Mouse (Mus musculus) spleen, adult 2 months (tissue): ENCODE measurements around the gene Dpm2. TPM values are rescaled to one million over a fixed set of nuclear protein-coding genes. Genes with fewer than 3 reads are reported as not detected.
A peak's percentile ranks its signal among the peaks of the same experiment; 100 is the strongest.

ENCODE experiments used
- DNase-seq, 2 experiments: peaks; one replicate each; pipeline versions ENCODE4 v3.0.0 to v3.0.0-alpha.2; 2012 to 2021; ENCODE audit warnings: low spot score in 2 of 2, low read depth in 1 of 2
- H3K27ac ChIP-seq: fragments of 200-500 bp; 2 replicates; pipeline ENCODE4 v1.5.1; 2012; ENCODE audit warnings: low read length, inconsistent platforms; ENCODE audit not compliant: insufficient read depth
- H3K27me3 ChIP-seq: fragments of 200-500 bp; 2 replicates; pipeline ENCODE4 v1.6.1; 2012; ENCODE audit warnings: mild to moderate bottlenecking, moderate library complexity, low read length, inconsistent platforms; ENCODE audit not compliant: control insufficient read depth, insufficient read depth
- H3K36me3 ChIP-seq: fragments of 200-500 bp; 2 replicates; pipeline ENCODE4 v1.6.1; 2012; ENCODE audit warnings: mild to moderate bottlenecking, low read length, inconsistent platforms; ENCODE audit not compliant: control insufficient read depth, insufficient read depth
- H3K4me1 ChIP-seq: fragments of 200-500 bp; 2 replicates; pipeline ENCODE4 v1.6.1; 2011; ENCODE audit warnings: inconsistent platforms; ENCODE audit not compliant: control insufficient read depth, insufficient read depth, insufficient read length
- H3K4me3 ChIP-seq: fragments of 200-500 bp; 2 replicates; pipeline ENCODE4 v1.5.1; 2011; ENCODE audit warnings: mild to moderate bottlenecking, inconsistent platforms; ENCODE audit not compliant: insufficient read depth, insufficient read length; ENCODE audit errors: extremely low read depth
- CTCF ChIP-seq: fragments of 200-500 bp; IDR thresholded peaks from 2 replicates; pipeline ENCODE4 v1.5.1; 2011; ENCODE audit warnings: mild to moderate bottlenecking, inconsistent platforms; ENCODE audit not compliant: insufficient read depth, insufficient read length, insufficient replicate concordance; ENCODE audit errors: extremely low read depth
- POLR2A ChIP-seq: fragments of 200-500 bp; IDR thresholded peaks from 2 replicates; pipeline ENCODE4 v1.6.1; 2011; ENCODE audit warnings: low read depth, low read length, inconsistent platforms
- WGBS: fragments of 180-500 bp; shearing (Covaris S2); methylation state at CpG from one replicate; pipeline ENCODE4 v1.1.7; 2018; 5-methylcytosine and 5-hydroxymethylcytosine counted together
- polyA plus RNA-seq: library from polyadenylated mRNA; depleted of rRNA; stranded (reverse); fragments of >200 nt; gene quantifications from 2 replicates; pipeline ENCODE4 v1.2.3, GENCODE M21; 2012

Dpm2 gene
- polyA plus RNA-seq, 1 experiment: 85.8 TPM

DNA sequence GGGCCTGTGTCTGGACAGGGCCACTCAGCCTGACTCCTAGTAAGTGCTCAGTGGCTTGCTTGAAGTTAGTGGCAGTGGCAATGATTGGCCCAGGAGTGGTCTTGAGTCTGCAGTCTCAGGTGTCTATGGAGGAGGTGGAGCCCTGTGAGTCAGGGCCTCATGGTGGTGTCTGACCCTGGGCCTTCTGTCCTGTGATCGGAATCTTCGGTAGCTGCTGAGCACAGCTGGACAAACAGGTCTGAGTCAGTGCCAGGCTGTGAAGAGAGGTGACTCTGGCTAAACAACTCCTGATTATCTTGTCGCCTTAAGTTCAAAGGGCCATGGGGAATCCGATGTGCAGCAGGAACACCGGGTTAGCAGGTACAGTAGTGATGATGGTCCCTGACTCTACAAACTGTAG is 23.3 kb upstream of the Dpm2 start:
- 92% methylated on average over 5 of the region's 5 CpGs for WGBS
- Histone ChIP-seq H3K36me3 (no peaks in the 10 kb centered on the region), H3K4me3 (no peak overlapping the region), H3K4me1 (peaks cover 21% of the 10 kb centered on the region), H3K27me3 (no peaks in the 10 kb centered on the region), H3K27ac (no peak overlapping the region; the same call in 1 of the 2 replicates)
- no peak for DNase-seq
- TF ChIP-seq CTCF: no peak
- no peak for TF ChIP-seq POLR2A

DNA sequence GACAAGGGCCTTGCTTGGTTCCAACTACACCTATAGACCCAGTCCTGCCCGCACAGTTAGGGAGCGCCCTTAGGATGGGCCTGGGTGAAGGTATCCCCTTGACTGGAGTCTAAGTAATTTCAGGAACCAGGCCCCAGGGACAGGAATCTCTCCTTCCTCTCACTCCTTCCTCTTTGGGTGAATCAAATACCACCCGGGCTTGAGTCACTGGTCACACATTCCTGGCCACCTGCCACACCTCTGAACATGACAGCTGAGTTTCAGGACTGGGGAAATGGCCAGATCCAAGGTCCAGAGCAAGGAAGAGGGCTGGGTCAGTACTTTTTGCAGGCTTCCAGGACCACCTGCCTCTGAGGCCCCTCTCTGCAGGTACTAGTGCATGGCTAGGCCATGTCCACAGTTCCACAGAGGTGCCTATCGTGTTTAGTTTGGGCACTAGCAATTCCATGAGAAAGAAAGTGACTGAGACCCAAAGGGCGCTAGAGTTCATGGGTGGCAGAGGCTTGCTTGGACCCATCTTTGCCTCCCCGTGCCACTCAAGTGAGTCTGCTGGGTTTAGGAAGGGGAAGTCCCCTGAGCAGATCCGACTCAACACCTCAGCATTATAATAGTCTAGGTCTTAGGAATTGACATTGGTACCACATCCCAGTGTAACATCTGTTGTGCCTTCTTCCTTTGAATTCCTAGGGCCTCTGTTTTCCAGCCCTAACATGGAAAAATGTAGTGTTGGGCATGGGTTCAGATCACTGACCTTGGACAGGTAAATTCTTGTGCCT is 22.5 kb upstream of the Dpm2 start:
- Histone ChIP-seq H3K36me3 (no peaks in the 10 kb centered on the region), H3K27me3 (no peaks in the 10 kb centered on the region), H3K4me1 (peaks cover 17% of the 10 kb centered on the region; the same call in 1 of the 2 replicates), H3K4me3 (no peak overlapping the region), H3K27ac (no peak overlapping the region)
- TF ChIP-seq CTCF (no peak), POLR2A (no peak)
- DNase-seq: no peak
- 62% methylated on average over 7 of the region's 7 CpGs for whole genome bisulfite sequencing

DNA sequence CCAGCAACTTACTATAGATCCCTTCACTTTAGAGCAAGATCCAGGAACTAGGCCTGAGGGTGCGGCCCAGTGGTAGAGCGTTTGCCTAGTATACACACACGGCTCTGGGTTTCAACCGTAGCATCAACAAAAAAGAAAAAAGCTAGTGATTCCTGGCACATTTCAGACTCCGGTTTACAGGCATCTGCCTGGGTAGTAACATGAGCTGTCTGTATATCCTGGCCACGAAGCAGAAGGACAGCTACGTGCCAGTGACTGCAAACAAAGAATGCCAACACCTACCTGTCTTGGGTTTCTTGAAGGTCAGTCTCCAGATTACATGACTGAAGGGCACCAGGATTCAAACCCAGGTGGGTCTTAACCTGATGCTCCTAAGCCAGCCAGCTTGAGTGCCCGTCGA is 21.5 kb upstream of the Dpm2 start:
- Histone ChIP-seq H3K4me1 (peaks cover 17% of the 10 kb centered on the region; the same call in 1 of the 2 replicates), H3K27ac (no peak overlapping the region), H3K36me3 (no peaks in the 10 kb centered on the region), H3K27me3 (no peaks in the 10 kb centered on the region), H3K4me3 (no peak overlapping the region)
- 91% methylated on average over 9 of the region's 9 CpGs for WGBS
- TF ChIP-seq POLR2A (no peak), CTCF (no peak)
- DNase-seq: no peak

DNA sequence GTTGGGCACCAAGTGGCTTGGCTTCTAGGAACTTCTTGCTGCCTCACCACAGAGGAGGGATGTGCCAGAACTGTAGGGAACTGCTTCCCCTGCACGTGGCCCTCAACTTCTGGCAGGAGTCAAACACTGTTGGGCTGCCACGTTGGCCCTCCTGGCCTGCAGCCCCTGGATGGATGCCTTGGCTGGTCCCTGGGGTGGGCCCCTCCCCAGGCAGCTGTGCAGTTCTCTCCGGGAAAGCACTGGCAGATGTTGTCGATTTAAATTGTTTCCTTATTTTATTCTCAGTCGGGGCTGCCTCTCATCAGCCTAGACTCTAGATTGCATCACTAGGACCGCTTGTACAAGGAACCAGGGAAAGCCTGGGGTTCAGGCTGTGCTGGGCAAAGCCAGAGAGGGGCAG is 20.9 kb upstream of the Dpm2 start:
- Histone ChIP-seq H3K27me3 (no peaks in the 10 kb centered on the region), H3K4me1 (peaks cover 21% of the 10 kb centered on the region; the same call in 1 of the 2 replicates), H3K36me3 (no peaks in the 10 kb centered on the region), H3K4me3 (no peak overlapping the region), H3K27ac (no peak overlapping the region)
- no peak for DNase-seq
- TF ChIP-seq POLR2A: no peak
- TF ChIP-seq CTCF: no peak
- 26% methylated on average over 6 of the region's 6 CpGs for WGBS

DNA sequence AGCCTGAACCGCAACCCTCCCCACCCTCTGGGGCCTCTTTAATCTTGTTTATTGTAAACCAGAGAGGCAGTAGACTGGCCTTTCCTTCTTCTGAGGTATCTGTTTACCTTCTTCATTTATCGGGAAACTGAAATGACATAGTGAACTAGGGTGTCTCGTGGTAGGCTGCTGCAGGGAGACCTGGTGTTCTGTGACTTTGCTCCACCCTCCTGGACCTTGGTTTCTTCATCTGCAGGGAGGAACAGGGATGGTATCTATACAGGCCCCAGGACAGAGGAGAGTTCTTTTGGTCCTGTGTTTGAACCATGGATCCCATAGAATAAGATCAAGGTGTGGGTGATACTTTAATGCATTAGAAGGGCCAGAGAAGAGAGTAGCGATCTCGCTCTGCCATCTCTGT is 19.4 kb upstream of the Dpm2 start:
- H3K4me1 ChIP-seq: peaks cover 26% of the 10 kb centered on the region
- no peak for TF ChIP-seq CTCF
- no peak for TF ChIP-seq POLR2A
- H3K4me3 ChIP-seq: no peak overlapping the region
- WGBS: 87% methylated on average over 5 of the region's 5 CpGs
- peaks cover 2% of the 10 kb centered on the region; the same call in 1 of the 2 replicates for H3K36me3 ChIP-seq
- H3K27ac ChIP-seq: no peak overlapping the region
- H3K27me3 ChIP-seq: no peaks in the 10 kb centered on the region
- DNase-seq: no peak

DNA sequence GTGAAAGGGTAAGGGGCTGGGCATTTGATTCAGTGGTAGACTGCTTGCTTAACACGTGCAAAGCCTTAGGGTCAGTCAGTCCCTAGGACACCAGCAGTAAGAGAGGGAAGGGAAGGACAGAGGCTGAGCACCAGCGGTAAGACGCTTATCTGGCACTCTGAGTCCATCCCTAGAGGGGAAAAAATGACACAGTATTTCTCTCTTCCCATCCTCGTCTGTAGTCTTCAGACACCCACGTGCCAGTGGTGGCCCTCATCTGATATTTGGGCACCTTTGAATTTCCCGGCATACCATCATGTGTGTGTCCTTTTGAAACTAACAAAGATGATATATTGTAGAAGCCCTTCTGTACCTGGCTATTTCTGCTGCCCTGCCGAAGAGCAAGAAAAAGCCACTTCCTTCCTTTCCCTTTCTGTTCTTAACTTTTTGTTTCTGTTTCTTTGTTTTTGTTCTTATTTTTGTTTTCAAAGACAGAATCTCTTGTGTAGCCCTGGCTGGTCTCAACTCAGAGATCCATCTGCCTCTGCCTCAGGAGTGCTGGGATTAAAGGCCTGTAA is 17.0 kb upstream of the Dpm2 start:
- TF ChIP-seq POLR2A (no peak), CTCF (no peak)
- DNase-seq: no peak
- Histone ChIP-seq H3K4me3 (peak overlapping the region; percentile 43; the same call in 1 of the 2 replicates), H3K27ac (peak overlapping the region; percentile 90), H3K4me1 (peaks cover 17% of the 10 kb centered on the region), H3K36me3 (peaks cover 2% of the 10 kb centered on the region), H3K27me3 (no peaks in the 10 kb centered on the region)
- 3% methylated on average over 7 of the region's 7 CpGs for WGBS

DNA sequence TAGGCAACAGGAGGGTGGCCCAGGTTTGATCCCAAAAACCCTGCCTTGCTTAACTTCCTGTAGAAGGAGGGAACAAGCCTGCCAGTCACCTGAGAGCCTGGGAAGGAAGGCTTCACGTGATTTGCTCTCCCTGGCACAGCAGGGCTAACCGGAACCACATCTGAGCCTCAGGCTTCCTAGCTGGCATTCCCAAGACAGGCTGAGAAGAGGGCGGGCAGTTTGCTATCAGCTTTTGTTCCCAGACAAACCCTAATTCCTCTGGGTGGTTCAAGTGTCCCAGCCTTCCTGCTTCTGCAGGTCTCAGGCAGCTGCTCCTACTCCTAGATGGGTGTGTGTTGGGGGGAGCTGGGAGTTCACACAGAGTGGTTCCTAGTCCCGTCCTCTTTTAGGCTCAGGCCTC is 15.2 kb upstream of the Dpm2 start:
- Histone ChIP-seq H3K4me1 (peaks cover 17% of the 10 kb centered on the region), H3K4me3 (no peak overlapping the region), H3K27me3 (no peaks in the 10 kb centered on the region), H3K27ac (peak overlapping the region; percentile 14; the same call in 1 of the 2 replicates), H3K36me3 (peaks cover 14% of the 10 kb centered on the region)
- no peak for DNase-seq
- no peak for TF ChIP-seq CTCF
- no peak for TF ChIP-seq POLR2A
- 74% methylated on average over 4 of the region's 4 CpGs for WGBS
